Mouse (Mus musculus) embryo, embryonic 10.5 days (tissue): ENCODE results near the gene Olfr1178.

Experiments
- DNase-seq: peaks from one replicate; pipeline ENCODE4 v3.0.0-alpha.2; 2015; ENCODE audit warnings: low spot score

Olfr1178 gene

GRCm38 (mm10) chr2:88386762-88387161, at the start of gene Olfr1178:
Gene Olfr1178 (plus strand): TSS chr2:88387062.
- no peak for DNase-seq

GRCm38 (mm10) chr2:88346392-88346791, 40.5 kb upstream of the Olfr1178 start, which contains the start of gene Olfr1177-ps:
Gene Olfr1177-ps (minus strand): TSS chr2:88346492.
- DNase-seq = no peak

- peak; percentile 75 for DNase-seq
Observed at GRCm38 (mm10) chr2:88356304-88356703, 30.6 kb upstream of the Olfr1178 start.

GRCm38 (mm10) chr2:88406353-88406752, 19.5 kb downstream of the Olfr1178 start, which contains the start of gene Olfr1179:
Gene Olfr1179 (minus strand): TSS chr2:88406453.
- DNase-seq = no peak

GRCm38 (mm10) chr2:88419051-88419450, 32.2 kb downstream of the Olfr1178 start, which contains the start of gene Olfr1180:
Gene Olfr1180 (minus strand): TSS chr2:88419151.
- no peak for DNase-seq

- no peak for DNase-seq
Observed at GRCm38 (mm10) chr2:88426071-88426470, 39.2 kb downstream of the Olfr1178 start, which contains the start of gene Olfr1181. Gene Olfr1181 (minus strand): TSS chr2:88426171.

- no peak for DNase-seq
Observed at GRCm38 (mm10) chr2:88449031-88449430, 62.2 kb downstream of the Olfr1178 start, which contains the start of gene Gm13757. Gene Gm13757 (minus strand): TSS chr2:88449131.
